Mouse (Mus musculus) kidney, embryonic 16.5 days (tissue): ENCODE measurements around the gene Mrps36. TPM values are rescaled to one million over a fixed set of nuclear protein-coding genes. Genes with fewer than 3 reads are reported as not detected.
"Not testable (repeated sequence)": the region's sequence is repeated elsewhere in the genome, so short reads cannot be mapped to it uniquely, and the experiment has no call there.

Experiments
- ATAC-seq: fragments of 200-750 bp; cut with Nextera tagmentation; 2 replicates; pipeline ENCODE4 v1.8.0; 2017; ENCODE audit warnings: moderate TSS enrichment; ENCODE audit not compliant: low FRiP score, low TSS enrichment
- H3K27ac ChIP-seq: fragments of 300-500 bp; sonication (generic); 2 replicates; pipeline ENCODE4 v1.5.1; 2014; ENCODE audit warnings: low read length
- H3K27me3 ChIP-seq: fragments of 300-500 bp; sonication (generic); 2 replicates; pipeline ENCODE4 v1.6.1; 2014; ENCODE audit warnings: low read length, control low read depth, mixed read lengths; ENCODE audit not compliant: insufficient read depth
- H3K36me3 ChIP-seq: fragments of 300-500 bp; sonication (generic); 2 replicates; pipeline ENCODE4 v1.6.1; 2014; ENCODE audit warnings: low read length, control low read depth, mixed read lengths; ENCODE audit not compliant: insufficient read depth
- H3K4me1 ChIP-seq: fragments of 300-500 bp; sonication (generic); 2 replicates; pipeline ENCODE4 v1.6.1; 2014; ENCODE audit warnings: low read length, control low read depth, mixed read lengths; ENCODE audit not compliant: insufficient read depth
- H3K4me2 ChIP-seq: fragments of 300-500 bp; sonication (generic); replicated peaks from 2 replicates; pipeline ENCODE4 v1.6.1; 2014; ENCODE audit warnings: low read depth, low read length
- H3K4me3 ChIP-seq: fragments of 300-500 bp; sonication (generic); 2 replicates; pipeline ENCODE4 v1.5.1; 2014; ENCODE audit warnings: mild to moderate bottlenecking, low read length
- H3K9ac ChIP-seq: fragments of 300-500 bp; sonication (generic); replicated peaks from 2 replicates; pipeline ENCODE4 v1.6.1; 2014; ENCODE audit warnings: low read length
- H3K9me3 ChIP-seq: fragments of 300-500 bp; sonication (generic); 2 replicates; pipeline ENCODE4 v1.6.1; 2016; ENCODE audit warnings: low read length, control low read depth
- WGBS: fragments of 180-500 bp; shearing (Covaris S2); extraction: QIAGEN DNeasy Blood & Tissue Kit; methylation state at CpG from one replicate; pipeline ENCODE4 v1.1.7; 2014; 5-methylcytosine and 5-hydroxymethylcytosine counted together
- polyA plus RNA-seq: library from polyadenylated mRNA; unstranded; fragments of >200 nt; fragmentation: Nextera tagmentation; extraction: Ambion mirVana; gene quantifications from 2 replicates; pipeline ENCODE4 v1.2.1, GENCODE M21; 2015

Gene Mrps36
- polyA plus RNA-seq, 1 experiment from 2014 or later = 171 TPM

DNA sequence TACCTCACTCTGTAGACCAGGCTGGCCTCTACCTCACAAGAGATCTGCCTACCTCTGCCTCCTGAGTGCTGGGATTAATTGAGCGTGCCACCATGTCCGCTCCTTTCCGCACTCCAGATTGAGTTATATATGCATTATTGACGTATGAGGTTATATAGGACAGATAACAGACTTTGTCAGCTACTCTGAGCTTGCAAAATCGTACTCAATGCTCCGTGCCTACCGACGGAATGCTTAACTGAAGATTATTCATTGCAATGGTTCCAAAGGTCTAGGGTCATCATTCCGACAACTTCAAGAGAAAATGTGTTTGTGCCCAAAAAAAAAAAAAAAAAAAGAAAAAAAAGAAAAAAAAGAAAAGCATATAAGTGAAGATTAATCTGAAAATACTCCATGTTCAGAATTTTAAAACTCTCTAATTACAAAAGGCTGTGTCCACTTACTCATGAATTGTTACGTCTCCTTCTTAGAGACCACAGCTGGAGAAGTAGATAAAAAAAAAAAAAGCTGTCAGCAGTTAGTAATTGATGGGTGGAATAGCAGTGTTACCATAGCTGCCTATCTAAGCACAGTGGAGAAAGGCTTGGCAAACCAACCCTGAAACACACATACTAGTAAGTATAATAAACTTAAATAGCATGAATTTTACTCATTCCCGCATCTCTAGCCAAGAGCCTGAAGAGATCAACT, 968 bp downstream of the Mrps36 start:
- 58% methylated on average over 11 of the region's 11 CpGs for WGBS
- Histone ChIP-seq H3K27me3 (no peaks in the 10 kb centered on the region), H3K9me3 (no peaks in the 10 kb centered on the region), H3K4me3 (peak overlapping the region; percentile 88), H3K36me3 (peaks cover 3% of the 10 kb centered on the region; the same call in 1 of the 2 replicates), H3K4me2 (peak overlapping the region; percentile 58), H3K9ac (peak overlapping the region; percentile 97), H3K4me1 (peaks cover 14% of the 10 kb centered on the region; the same call in 1 of the 2 replicates), H3K27ac (peak overlapping the region; percentile 99)
- peak; percentile 59 for ATAC-seq

DNA sequence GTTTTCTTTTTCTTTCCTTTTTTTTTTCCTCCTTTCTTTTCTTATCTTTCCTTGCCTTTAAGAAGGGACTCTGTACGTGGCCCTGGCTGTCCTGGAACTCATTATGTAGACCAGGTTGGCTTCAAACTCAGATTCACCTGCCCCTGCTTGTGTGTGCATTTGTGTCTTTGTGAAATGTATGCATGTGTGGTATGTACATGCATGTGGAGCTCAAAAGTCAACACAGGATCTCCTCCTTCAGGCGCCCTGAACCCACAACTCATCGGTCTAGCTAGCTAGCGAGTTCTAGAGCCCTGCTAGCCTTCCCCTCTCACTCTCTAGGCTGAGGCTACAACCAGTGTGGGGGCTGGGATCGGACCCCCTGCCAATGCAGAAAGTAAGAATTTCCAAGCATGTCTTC, 1.6 kb downstream of the Mrps36 start:
- no peak for ATAC-seq
- H3K4me3 ChIP-seq = peak overlapping the region; percentile 22; the same call in 1 of the 2 replicates
- H3K27me3 ChIP-seq = no peaks in the 10 kb centered on the region
- WGBS = 95% methylated on average over 5 of the region's 5 CpGs
- H3K9me3 ChIP-seq = no peaks in the 10 kb centered on the region
- peaks cover 14% of the 10 kb centered on the region; the same call in 1 of the 2 replicates for H3K4me1 ChIP-seq
- H3K9ac ChIP-seq = no peak overlapping the region
- H3K36me3 ChIP-seq = peaks cover 8% of the 10 kb centered on the region
- H3K27ac ChIP-seq = peak overlapping the region; percentile 32
- no peak overlapping the region for H3K4me2 ChIP-seq

DNA sequence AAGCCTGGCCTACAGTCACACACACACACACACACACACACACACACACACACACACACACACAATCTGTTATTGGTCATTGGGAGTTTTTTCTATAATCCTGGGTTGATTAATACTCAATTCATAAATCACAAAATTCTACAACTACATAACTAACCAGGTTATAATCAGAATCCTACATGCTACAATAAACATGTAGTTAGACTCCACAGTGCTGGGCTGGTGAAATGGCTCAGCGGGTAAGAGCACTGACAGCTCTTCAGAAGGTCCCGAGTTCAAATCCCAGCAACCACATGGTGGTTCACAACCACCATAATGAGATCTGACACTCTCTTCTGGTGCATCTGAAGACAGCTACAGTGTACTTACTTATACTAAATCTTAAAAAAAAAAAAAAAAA, 11.7 kb downstream of the Mrps36 start:
- H3K4me2 ChIP-seq = no peak overlapping the region
- ATAC-seq = no peak
- no peaks in the 10 kb centered on the region for H3K9me3 ChIP-seq

DNA sequence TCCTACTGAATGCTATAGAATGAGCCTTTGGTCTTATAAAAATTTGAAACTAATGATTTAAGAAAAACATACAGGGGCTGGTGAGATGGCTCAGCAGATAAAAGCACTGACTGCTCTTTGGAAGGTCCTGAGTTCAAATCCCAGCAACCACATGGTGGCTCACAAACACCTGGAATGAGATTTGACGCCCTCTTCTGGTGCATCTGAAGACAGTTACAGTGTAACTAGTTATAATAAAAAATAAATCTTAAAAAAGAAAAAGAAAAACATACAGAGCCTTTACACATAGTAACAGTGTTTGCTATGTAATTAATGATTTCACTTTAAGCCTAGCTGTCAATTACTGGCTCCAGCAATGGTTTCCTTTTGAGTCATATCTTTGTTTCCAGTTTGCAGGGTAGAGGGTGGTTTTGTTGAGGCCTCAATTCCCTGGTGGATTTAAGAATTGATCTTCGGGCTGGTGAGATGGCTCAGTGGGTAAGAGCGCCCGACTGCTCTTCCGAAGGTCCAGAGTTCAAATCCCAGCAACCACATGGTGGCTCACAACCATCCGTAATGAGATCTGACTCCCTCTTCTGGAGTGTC, 12.9 kb downstream of the Mrps36 start:
- Histone ChIP-seq H3K4me2 (peak overlapping the region; percentile 58; the same call in 1 of the 2 replicates), H3K4me3 (peak overlapping the region; percentile 69; the same call in 1 of the 2 replicates), H3K9ac (peak overlapping the region; percentile 91), H3K4me1 (peaks cover 10% of the 10 kb centered on the region), H3K36me3 (peaks cover 25% of the 10 kb centered on the region), H3K27ac (peak overlapping the region; percentile 93; the same call in 1 of the 2 replicates)
- not testable (repeated sequence) for ATAC-seq, H3K9me3 ChIP-seq, H3K27me3 ChIP-seq
- WGBS = 94% methylated on average over 5 of the region's 6 CpGs

More for the DNA sequence above, 11.7 kb downstream of the Mrps36 start:
- Histone ChIP-seq H3K4me3 (no peak overlapping the region), H3K4me1 (peaks cover 10% of the 10 kb centered on the region), H3K9ac (no peak overlapping the region), H3K27ac (no peak overlapping the region), H3K36me3 (peaks cover 26% of the 10 kb centered on the region), H3K27me3 (no peaks in the 10 kb centered on the region)
- WGBS = 92% methylated on average over 2 of the region's 2 CpGs

DNA sequence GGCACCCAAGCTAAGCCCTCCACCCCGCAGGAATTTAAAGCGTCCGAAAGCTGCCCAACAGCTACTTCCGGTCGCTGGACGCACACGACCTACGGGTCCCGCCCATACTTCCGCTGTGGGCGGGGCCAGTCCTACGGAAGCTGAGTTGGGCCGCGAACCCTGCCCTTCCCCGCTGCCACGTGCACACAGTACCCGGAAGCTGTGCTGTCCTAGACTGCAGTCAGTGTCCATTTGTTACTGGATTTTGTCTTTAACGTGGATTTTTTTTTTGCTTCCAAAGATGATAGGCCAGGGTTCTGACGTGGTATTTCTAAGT, 13.6 kb downstream of the Mrps36 start, which contains the start of gene Cdk7:
Gene Cdk7, minus strand, starts transcription at position 79 of the 316 bp plus-strand sequence.
- Histone ChIP-seq H3K36me3 (peaks cover 21% of the 10 kb centered on the region), H3K4me3 (peak within 1 kb of the TSS; percentile 69), H3K27me3 (no peaks in the 10 kb centered on the region), H3K4me1 (peaks cover 10% of the 10 kb centered on the region), H3K27ac (peak within 1 kb of the TSS; percentile 93), H3K9me3 (no peaks in the 10 kb centered on the region), H3K9ac (peak within 1 kb of the TSS; percentile 91), H3K4me2 (peak within 1 kb of the TSS; percentile 79)
- peak; percentile 99 for ATAC-seq
- under 1% methylated on average over 19 of the region's 19 CpGs for WGBS

DNA sequence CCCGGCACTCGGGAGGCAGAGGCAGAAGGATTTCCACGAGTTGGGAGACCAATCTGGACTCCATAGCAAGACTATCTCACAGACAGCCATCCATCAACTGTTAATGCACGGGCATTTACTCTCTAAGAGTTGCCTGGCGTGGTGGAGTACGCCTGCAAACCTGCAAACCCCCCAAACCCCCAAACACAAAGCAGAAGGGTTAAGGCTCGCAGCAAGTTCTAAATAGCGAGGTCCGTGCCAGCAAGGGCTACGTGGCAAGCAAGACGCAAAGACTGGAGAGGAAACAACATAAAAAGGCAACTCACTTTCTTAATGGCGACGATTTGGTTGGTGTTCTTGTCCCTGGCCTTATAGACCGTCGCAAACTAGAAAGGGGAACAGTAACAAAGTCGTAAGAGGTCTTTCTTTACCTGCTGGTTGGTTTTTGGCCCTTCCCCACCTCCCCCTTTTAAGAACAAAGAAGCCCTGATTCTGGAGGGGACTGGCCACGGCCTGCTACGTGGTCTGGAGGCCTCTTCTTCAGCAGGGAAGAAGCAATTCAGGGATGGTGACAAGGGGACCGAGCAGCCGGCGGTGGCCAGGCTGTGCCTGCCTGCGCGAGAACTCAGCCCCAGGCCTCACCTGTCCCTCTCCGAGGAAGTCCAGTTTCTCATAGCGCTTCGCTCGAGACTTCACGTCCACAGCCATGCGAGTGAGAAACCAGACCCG, 14.2 kb downstream of the Mrps36 start:
- peak overlapping the region; percentile 93 for H3K27ac ChIP-seq
- no peaks in the 10 kb centered on the region for H3K9me3 ChIP-seq
- ATAC-seq = peak; percentile 8; the same call in 1 of the 2 replicates
- H3K27me3 ChIP-seq = no peaks in the 10 kb centered on the region
- WGBS = under 1% methylated on average over 30 of the region's 30 CpGs
- H3K36me3 ChIP-seq = peaks cover 18% of the 10 kb centered on the region
- peak overlapping the region; percentile 69 for H3K4me3 ChIP-seq
- H3K4me1 ChIP-seq = peaks cover 12% of the 10 kb centered on the region
- peak overlapping the region; percentile 79 for H3K4me2 ChIP-seq
- H3K9ac ChIP-seq = peak overlapping the region; percentile 91

DNA sequence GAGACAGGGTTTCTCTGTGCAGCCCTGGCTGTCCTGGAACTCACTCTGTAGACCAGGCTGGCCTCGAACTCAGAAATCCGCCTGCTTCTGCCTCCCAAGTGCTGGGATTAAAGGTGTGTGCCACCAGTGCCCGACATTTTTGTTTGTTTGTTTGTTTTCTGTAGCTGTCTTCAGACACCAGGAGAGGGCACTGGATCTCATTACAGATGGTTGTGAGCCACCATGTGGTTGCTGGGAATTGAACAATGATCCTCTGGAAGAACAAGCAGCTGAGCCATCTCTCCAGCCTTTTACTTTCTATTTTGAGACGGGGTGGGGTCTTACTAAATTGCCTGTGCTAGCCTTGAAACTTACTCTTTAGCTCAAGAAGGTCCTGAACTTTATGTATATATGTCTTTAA, 15.9 kb downstream of the Mrps36 start:
- not testable (repeated sequence) for H3K27ac ChIP-seq, H3K4me2 ChIP-seq, H3K27me3 ChIP-seq, ATAC-seq, H3K9me3 ChIP-seq, H3K4me3 ChIP-seq, H3K9ac ChIP-seq
- Histone ChIP-seq H3K36me3 (peaks cover 16% of the 10 kb centered on the region), H3K4me1 (peaks cover 22% of the 10 kb centered on the region)
- 92% methylated on average over 4 of the region's 4 CpGs for WGBS

DNA sequence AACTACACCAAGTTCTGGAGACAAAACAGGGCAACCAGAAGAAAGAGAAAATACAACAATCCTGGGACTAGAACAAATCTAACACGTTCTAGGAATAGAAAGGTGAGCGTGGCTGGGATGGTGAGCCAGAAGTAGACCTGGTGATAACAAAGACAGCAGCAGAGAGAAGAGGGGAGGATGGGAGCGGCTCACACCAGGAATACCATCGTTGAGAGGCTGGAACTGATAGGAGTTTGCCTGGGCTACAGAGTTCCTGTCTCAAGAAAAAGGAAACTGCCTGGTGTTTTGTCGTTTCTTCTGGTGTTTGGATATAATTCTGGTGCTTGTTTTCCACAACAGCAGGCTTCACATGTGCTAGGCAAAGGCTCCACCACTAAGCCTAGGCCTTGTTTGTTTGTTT, 16.4 kb downstream of the Mrps36 start:
- Histone ChIP-seq H3K9ac (no peak overlapping the region), H3K4me3 (no peak overlapping the region), H3K9me3 (no peaks in the 10 kb centered on the region), H3K4me2 (no peak overlapping the region), H3K36me3 (peaks cover 16% of the 10 kb centered on the region), H3K27me3 (no peaks in the 10 kb centered on the region), H3K27ac (no peak overlapping the region), H3K4me1 (peaks cover 22% of the 10 kb centered on the region)
- WGBS = 93% methylated on average over 5 of the region's 5 CpGs
- no peak for ATAC-seq

DNA sequence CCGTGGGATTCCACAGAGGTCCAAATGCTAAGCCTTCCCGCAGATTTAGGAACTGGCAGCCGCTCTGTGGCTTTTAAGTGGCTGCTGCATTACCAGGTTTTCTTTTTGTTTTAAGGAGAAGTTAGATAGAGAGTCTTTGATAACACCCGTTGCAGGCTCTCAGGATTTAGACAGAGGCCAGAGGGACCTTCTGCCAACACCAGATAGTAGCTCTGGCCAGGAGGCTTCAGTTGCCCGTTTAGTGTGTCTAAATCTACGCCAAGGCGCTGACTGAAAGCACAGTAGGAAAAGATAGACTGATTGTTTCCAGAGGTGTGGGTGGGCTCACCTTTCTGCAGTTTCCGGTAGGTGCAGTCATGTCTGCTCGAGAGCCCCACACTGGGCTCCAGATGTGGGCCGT, 19.3 kb downstream of the Mrps36 start:
- Histone ChIP-seq H3K27ac (no peak overlapping the region), H3K9ac (no peak overlapping the region), H3K4me3 (no peak overlapping the region), H3K36me3 (peaks cover 36% of the 10 kb centered on the region), H3K27me3 (no peaks in the 10 kb centered on the region), H3K4me1 (peaks cover 22% of the 10 kb centered on the region), H3K4me2 (no peak overlapping the region), H3K9me3 (no peaks in the 10 kb centered on the region)
- ATAC-seq = no peak
- WGBS = 95% methylated on average over 10 of the region's 10 CpGs
